Mouse (Mus musculus) heart, adult 18-20 months (tissue): ENCODE measurements around the gene As3mt. TPM values are rescaled to one million over a fixed set of nuclear protein-coding genes. Genes with fewer than 3 reads are reported as not detected.
A peak's percentile ranks its signal among the peaks of the same experiment; 100 is the strongest.
"Not testable (repeated sequence)": the region's sequence is repeated elsewhere in the genome, so short reads cannot be mapped to it uniquely, and the experiment has no call there.

ENCODE experiments used
- DNase-seq, 2 experiments: peaks; one replicate each; pipeline ENCODE4 v3.0.0; 2021 to 2022; ENCODE audit warnings: mixed read lengths in 1 of 2
- total RNA-seq, 2 experiments: library from RNA; stranded (reverse); gene quantifications; 2 replicates each; pipeline ENCODE4 v1.2.3; 2021

Gene As3mt
- total RNA-seq, 2 experiments from 2014 or later = 90.6 to 94.2 TPM

GRCm38 (mm10) chr19:46699011-46699481 lies 8.2 kb upstream of the As3mt start:
- no peak for DNase-seq

GRCm38 (mm10) chr19:46701156-46701555 lies 6.1 kb upstream of the As3mt start:
- no peak for DNase-seq

- DNase-seq = peak in 1 of 2 experiments; percentile 18
Observed at GRCm38 (mm10) chr19:46705779-46706495, 1.3 kb upstream of the As3mt start.

- no peak for DNase-seq
Observed at GRCm38 (mm10) chr19:46706540-46707295, 540 bp upstream of the As3mt start.

GRCm38 (mm10) chr19:46710614-46711013 lies 3.4 kb downstream of the As3mt start:
- no peak for DNase-seq

GRCm38 (mm10) chr19:46714234-46714633 lies 7.0 kb downstream of the As3mt start:
- no peak for DNase-seq

GRCm38 (mm10) chr19:46715016-46715415 lies 7.8 kb downstream of the As3mt start:
- DNase-seq = no peak

- DNase-seq = no peak
Observed at GRCm38 (mm10) chr19:46718150-46718549, 10.9 kb downstream of the As3mt start.

GRCm38 (mm10) chr19:46724411-46724810 lies 17.2 kb downstream of the As3mt start:
- DNase-seq = no peak

- no peak for DNase-seq
Observed at GRCm38 (mm10) chr19:46726142-46726541, 18.9 kb downstream of the As3mt start.

- DNase-seq = no peak
Observed at GRCm38 (mm10) chr19:46727140-46727736, 20.0 kb downstream of the As3mt start.

- peak in 1 of 2 experiments; percentile 11 for DNase-seq
Observed at GRCm38 (mm10) chr19:46727945-46728540, 20.8 kb downstream of the As3mt start.

- DNase-seq = no peak
Observed at GRCm38 (mm10) chr19:46728909-46729308, 21.7 kb downstream of the As3mt start.

GRCm38 (mm10) chr19:46731351-46731750 lies 24.1 kb downstream of the As3mt start:
- DNase-seq = no peak

GRCm38 (mm10) chr19:46732673-46733072 lies 25.4 kb downstream of the As3mt start:
- DNase-seq = not testable (repeated sequence)

GRCm38 (mm10) chr19:46733626-46734025 lies 26.4 kb downstream of the As3mt start:
- no peak for DNase-seq

GRCm38 (mm10) chr19:46735241-46735640 lies 28.0 kb downstream of the As3mt start:
- peak in 1 of 2 experiments; percentile 25 for DNase-seq

- DNase-seq = no peak
Observed at GRCm38 (mm10) chr19:46737106-46737505, 29.8 kb downstream of the As3mt start.

- peak; percentile 66 to 85 for DNase-seq
Observed at GRCm38 (mm10) chr19:46740341-46741008, 33.2 kb downstream of the As3mt start.

- DNase-seq = no peak
Observed at GRCm38 (mm10) chr19:46741574-46741973, 34.3 kb downstream of the As3mt start.

GRCm38 (mm10) chr19:46744681-46745080 lies 37.4 kb downstream of the As3mt start:
- no peak for DNase-seq

GRCm38 (mm10) chr19:46747799-46748198 lies 40.5 kb downstream of the As3mt start:
- DNase-seq = no peak
